Mouse (Mus musculus): ENCODE results near the gene Prm3.

GRCm38 (mm10) chr16:10764323-10764722 is 26.4 kb downstream of the Prm3 start:
- TF ChIP-seq TAL1 (IDR thresholded peaks at IDR 0.05; ENCODE audit: low read length) (no peak), GATA1 (IDR thresholded peaks at IDR 0.05; ENCODE audit: low read length) (no peak)
